Mouse (Mus musculus): ENCODE measurements around the gene Rnf144a.

Gene Rnf144a

GRCm38 (mm10) chr12:26323783-26324364 lies 91.2 kb downstream of the Rnf144a start:
- DNase-seq (ENCODE audit: low spot score in 2 of 2): no peak

- DNase-seq (ENCODE audit: low spot score in 2 of 2): no peak
Observed at GRCm38 (mm10) chr12:26316261-26316660, 98.8 kb downstream of the Rnf144a start.

GRCm38 (mm10) chr12:26314959-26315358 lies 100.1 kb downstream of the Rnf144a start:
- peak; percentile 32 to 52 for DNase-seq (ENCODE audit: low spot score in 2 of 2)

GRCm38 (mm10) chr12:26311548-26311947 lies 103.5 kb downstream of the Rnf144a start:
- DNase-seq (ENCODE audit: low spot score in 2 of 2): peak; percentile 22 to 47

- no peak for DNase-seq (ENCODE audit: low spot score in 2 of 2)
Observed at GRCm38 (mm10) chr12:26310247-26310646, 104.8 kb downstream of the Rnf144a start.

GRCm38 (mm10) chr12:26302886-26303285 lies 112.2 kb downstream of the Rnf144a start:
- no peak for DNase-seq (ENCODE audit: low spot score in 2 of 2)

GRCm38 (mm10) chr12:26299515-26300090 lies 115.5 kb downstream of the Rnf144a start:
- no peak for DNase-seq (ENCODE audit: low spot score in 2 of 2)

- peak in 1 of 2 experiments; percentile 13 for DNase-seq (ENCODE audit: low spot score in 2 of 2)
Observed at GRCm38 (mm10) chr12:26295995-26296394, 119.1 kb downstream of the Rnf144a start.

GRCm38 (mm10) chr12:26289200-26289599 lies 125.9 kb downstream of the Rnf144a start:
- no peak for DNase-seq (ENCODE audit: low spot score in 2 of 2)

GRCm38 (mm10) chr12:26288347-26288746 lies 126.7 kb downstream of the Rnf144a start:
- no peak for DNase-seq (ENCODE audit: low spot score in 2 of 2)

- DNase-seq (ENCODE audit: low spot score in 2 of 2): no peak
Observed at GRCm38 (mm10) chr12:26285939-26286338, 129.1 kb downstream of the Rnf144a start.

GRCm38 (mm10) chr12:26285460-26285859 lies 129.6 kb downstream of the Rnf144a start:
- DNase-seq (ENCODE audit: low spot score in 2 of 2): no peak

- DNase-seq (ENCODE audit: low spot score in 2 of 2): no peak
Observed at GRCm38 (mm10) chr12:26280719-26281480, 134.2 kb downstream of the Rnf144a start.

GRCm38 (mm10) chr12:26277002-26277669 lies 137.9 kb downstream of the Rnf144a start:
- DNase-seq (ENCODE audit: low spot score in 2 of 2): no peak

GRCm38 (mm10) chr12:26276556-26276955 lies 138.5 kb downstream of the Rnf144a start:
- DNase-seq (ENCODE audit: low spot score in 2 of 2): no peak
